Mouse (Mus musculus) mesoderm, embryonic 11.5 days (tissue): ENCODE results near the gene Glis2.

Experiments used
- DNase-seq: peaks from one replicate; pipeline ENCODE4 v3.0.0-alpha.2; 2012; ENCODE audit warnings: low read depth, low spot score

The Glis2 gene

DNA sequence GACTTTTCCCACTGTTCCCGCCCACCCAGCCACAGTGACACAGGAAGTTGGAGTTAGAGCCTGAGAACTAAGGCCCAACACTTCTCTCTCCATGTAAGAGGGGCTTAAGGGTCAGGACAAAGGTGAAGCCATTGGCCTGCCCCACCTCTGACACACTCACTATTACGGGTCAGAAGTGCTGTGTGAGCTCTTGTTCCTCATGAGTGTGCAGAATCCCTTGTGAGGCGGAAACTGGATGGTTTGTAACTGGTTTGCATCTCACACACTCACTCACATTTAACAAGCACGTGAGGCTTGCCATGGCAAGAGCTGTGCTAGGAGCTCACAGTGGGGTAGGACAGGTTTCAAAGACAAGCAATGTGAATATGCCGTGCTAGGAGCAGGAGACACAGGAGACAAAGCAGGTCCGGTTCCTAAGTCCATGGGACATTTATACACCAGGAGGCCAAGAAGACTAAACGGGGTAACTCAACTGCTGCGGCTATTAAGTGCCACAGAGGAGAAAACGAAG is 62.1 kb downstream of the Glis2 start:
- no peak for DNase-seq

DNA sequence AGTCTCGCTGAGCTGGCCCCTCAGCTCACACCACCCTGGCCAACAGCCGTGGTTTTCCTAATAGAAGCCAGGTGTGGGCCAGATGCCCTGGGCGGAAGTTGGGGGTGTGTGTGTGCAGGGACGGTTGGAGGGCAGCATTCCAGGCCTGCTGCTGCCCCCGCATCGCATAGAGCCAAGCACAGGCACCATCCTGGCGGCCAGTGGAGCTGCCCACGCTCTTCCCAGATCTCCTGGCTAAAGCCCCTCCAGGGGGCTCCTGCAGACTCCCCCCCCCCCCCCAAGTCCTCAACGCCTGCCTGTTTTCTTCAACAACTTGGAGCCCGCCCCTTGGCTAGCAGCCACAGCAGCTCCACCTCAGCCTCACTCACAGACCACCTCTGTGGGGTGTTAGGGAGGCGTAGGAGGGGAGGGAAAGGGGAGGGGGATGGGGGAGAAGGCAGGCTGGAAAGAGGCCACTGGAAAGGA is 64.3 kb downstream of the Glis2 start:
- peak; percentile 87 for DNase-seq

DNA sequence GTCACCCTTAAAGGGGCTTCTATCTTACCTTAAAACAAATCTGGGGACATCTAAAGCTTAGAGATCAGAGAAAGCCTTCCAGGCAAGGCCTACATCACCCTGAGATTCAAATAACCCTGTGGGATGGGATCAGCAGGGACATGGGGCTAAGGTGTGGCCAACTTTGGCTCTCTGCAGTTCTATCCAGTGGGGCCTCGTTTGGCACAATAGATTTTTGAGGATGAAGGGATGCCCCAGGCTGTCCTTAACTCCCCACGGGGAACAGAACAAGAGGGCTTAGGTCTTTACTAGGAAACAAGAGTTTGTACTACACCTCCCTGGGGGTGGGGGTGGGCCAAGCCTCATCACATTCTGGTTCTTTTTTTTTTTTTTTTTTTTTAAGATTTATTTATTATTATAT is 64.8 kb downstream of the Glis2 start:
- DNase-seq, result no peak

DNA sequence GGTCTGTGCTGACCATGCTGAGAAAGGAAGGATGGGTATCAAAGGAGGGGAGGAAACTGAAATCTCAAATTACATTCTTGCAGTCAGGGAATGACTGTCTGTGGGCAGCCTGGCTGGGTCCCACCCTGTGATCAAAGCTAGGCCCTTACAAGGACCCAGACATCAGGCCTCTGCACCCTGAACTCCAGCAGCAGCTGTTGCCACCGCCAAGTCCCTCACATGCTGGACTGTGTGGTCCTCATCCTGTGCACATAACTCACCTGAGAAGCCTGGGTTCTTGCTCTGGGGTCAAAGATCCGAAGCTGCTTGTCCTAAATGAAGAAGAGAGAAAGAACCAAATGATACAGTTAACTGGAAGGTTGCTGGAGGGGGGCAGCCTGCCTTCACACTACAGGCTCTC is 67.1 kb downstream of the Glis2 start:
- no peak for DNase-seq

GRCm38 (mm10) chr16:4663806-4664205 is 69.3 kb downstream of the Glis2 start:
- no peak for DNase-seq

- DNase-seq, result no peak
These were observed 71.2 kb downstream of the Glis2 start for GRCm38 (mm10) chr16:4665726-4666125.

GRCm38 (mm10) chr16:4667190-4667808 is 72.8 kb downstream of the Glis2 start:
- DNase-seq, result peak; percentile 91

DNA sequence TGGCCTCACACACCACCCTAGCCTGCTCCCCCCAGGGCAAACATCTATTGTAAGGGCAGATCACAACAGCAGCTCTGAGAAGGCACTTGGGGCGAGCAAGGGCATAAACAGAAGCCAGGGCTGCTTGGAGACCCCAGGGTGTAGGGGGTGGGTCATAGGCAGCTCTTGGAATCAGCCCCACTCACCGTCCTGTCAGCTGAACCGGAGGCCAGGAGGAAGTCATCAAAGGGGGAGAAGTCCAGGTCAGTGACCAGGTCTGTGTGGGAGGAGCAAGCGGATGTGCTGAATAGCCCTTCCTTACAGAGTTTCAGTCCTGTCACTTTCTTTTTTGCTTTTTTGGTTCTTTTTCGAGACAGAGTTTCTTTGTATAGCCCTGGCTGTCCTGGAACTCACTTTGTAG is 75.8 kb downstream of the Glis2 start:
- no peak for DNase-seq

DNA sequence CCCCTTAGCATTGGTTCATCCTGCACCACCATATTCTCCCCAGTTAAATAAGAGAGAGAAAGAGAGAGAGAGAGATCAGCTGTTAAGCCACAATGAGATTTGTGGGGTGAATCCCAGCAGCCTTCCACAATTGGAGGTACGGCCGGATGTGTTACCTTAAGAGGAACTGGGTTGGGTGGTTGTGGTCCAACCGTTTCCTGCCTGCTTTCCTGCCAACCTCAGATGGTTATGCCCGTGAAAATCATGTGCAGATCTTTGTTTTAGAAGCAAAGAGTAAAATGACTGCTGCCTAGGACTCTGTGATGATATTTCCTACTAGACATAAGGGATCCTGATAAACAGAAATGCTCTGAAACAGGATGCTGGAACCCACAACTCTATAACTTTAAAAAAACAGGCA is 79.6 kb downstream of the Glis2 start:
- DNase-seq, result no peak
